Mouse (Mus musculus) liver, postnatal 0 days (tissue): ENCODE measurements around the gene Myo1e.

Source experiments
- CTCF ChIP-seq: sonication (generic); IDR thresholded peaks from 2 replicates; pipeline ENCODE4 v1.5.1; 2016; ENCODE audit warnings: antibody characterized with exemption, low read depth
- EP300 ChIP-seq: IDR thresholded peaks from 2 replicates; pipeline ENCODE4 v1.6.1; 2016; ENCODE audit warnings: antibody characterized with exemption, low read depth, mild to moderate bottlenecking

DNA sequence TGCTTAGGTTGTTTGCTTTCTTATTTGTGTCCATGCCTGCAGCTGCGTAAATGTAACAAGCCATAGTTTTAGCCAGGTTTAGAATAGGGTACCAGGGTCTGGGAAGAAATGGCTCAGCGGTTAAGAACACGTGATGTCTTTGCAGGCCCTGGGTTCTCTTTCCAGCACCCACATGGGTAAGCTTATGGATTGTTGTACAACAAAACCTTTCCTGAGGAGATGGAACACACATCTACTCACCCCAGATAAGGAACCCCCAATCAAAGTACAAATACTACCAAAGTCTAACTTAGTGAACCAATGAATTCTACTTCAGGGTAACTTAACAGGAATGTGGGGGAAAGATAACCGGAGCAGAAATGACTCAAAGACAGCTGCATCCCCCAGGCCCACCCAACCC lies 177.3 kb downstream of the Myo1e start:
- TF ChIP-seq EP300 (no peak), CTCF (no peak)
